Mouse (Mus musculus) stomach, embryonic 14.5 days (tissue): ENCODE data around the gene Hoxb4. TPM values are rescaled to one million over a fixed set of nuclear protein-coding genes. Genes with fewer than 3 reads are reported as not detected.

Experiments used
- ATAC-seq: fragments of 200-750 bp; cut with Nextera tagmentation; 2 replicates; pipeline ENCODE4 v1.8.0; 2017; ENCODE audit warnings: low read depth, moderate TSS enrichment; ENCODE audit not compliant: insufficient number of reproducible peaks, insufficient read depth, low FRiP score
- H3K27ac ChIP-seq: fragments of 300-500 bp; sonication (generic); 2 replicates; pipeline ENCODE4 v1.5.1; 2014; ENCODE audit warnings: mild to moderate bottlenecking, low read length, moderate library complexity, mixed read lengths
- H3K27me3 ChIP-seq: fragments of 300-500 bp; sonication (generic); 2 replicates; pipeline ENCODE4 v1.6.1; 2014; ENCODE audit warnings: low read length, control low read depth, mixed read lengths; ENCODE audit not compliant: control insufficient read depth, insufficient read depth
- H3K36me3 ChIP-seq: fragments of 300-500 bp; sonication (generic); 2 replicates; pipeline ENCODE4 v1.6.1; 2014; ENCODE audit warnings: mild to moderate bottlenecking, control low read depth, low read length, moderate library complexity, mixed read lengths; ENCODE audit not compliant: control insufficient read depth, insufficient read depth
- H3K4me1 ChIP-seq: fragments of 300-500 bp; sonication (generic); 2 replicates; pipeline ENCODE4 v1.6.1; 2014; ENCODE audit warnings: low read length, control low read depth, mixed read lengths; ENCODE audit not compliant: control insufficient read depth, insufficient read depth
- H3K4me2 ChIP-seq: fragments of 300-500 bp; sonication (generic); replicated peaks from 2 replicates; pipeline ENCODE4 v1.6.1; 2014; ENCODE audit warnings: low read depth, low read length, control low read depth
- H3K4me3 ChIP-seq: fragments of 300-500 bp; sonication (generic); 2 replicates; pipeline ENCODE4 v1.5.1; 2014; ENCODE audit warnings: low read depth, low read length, control low read depth
- H3K9ac ChIP-seq: fragments of 300-500 bp; sonication (generic); replicated peaks from 2 replicates; pipeline ENCODE4 v1.6.1; 2014; ENCODE audit warnings: low read depth, mild to moderate bottlenecking, control low read depth, low read length, moderate library complexity, mixed read lengths
- H3K9me3 ChIP-seq: fragments of 300-500 bp; sonication (generic); 2 replicates; pipeline ENCODE4 v1.6.1; 2016; ENCODE audit warnings: low read depth, low read length, control low read depth; ENCODE audit not compliant: control insufficient read depth
- WGBS: fragments of 180-500 bp; shearing (Covaris S2); extraction: QIAGEN DNeasy Blood & Tissue Kit; methylation state at CpG from one replicate; pipeline ENCODE4 v1.1.7; 2014; 5-methylcytosine and 5-hydroxymethylcytosine counted together
- microRNA counts: library from miRNA; unstranded; fragments of <30 nt; microRNA quantifications from one replicate; lab custom pipeline; 2016
- microRNA-seq: library from miRNA; unstranded; fragments of <30 nt; microRNA quantifications from one replicate; pipeline ENCODE4, GENCODE M21; 2016
- polyA plus RNA-seq: library from polyadenylated mRNA; unstranded; fragments of >200 nt; fragmentation: Nextera tagmentation; extraction: Ambion mirVana; gene quantifications from 2 replicates; pipeline ENCODE4 v1.2.1, GENCODE M21; 2014

Hoxb4 gene
- polyA plus RNA-seq, 1 experiment from 2014 or later, result 3.7 TPM

DNA sequence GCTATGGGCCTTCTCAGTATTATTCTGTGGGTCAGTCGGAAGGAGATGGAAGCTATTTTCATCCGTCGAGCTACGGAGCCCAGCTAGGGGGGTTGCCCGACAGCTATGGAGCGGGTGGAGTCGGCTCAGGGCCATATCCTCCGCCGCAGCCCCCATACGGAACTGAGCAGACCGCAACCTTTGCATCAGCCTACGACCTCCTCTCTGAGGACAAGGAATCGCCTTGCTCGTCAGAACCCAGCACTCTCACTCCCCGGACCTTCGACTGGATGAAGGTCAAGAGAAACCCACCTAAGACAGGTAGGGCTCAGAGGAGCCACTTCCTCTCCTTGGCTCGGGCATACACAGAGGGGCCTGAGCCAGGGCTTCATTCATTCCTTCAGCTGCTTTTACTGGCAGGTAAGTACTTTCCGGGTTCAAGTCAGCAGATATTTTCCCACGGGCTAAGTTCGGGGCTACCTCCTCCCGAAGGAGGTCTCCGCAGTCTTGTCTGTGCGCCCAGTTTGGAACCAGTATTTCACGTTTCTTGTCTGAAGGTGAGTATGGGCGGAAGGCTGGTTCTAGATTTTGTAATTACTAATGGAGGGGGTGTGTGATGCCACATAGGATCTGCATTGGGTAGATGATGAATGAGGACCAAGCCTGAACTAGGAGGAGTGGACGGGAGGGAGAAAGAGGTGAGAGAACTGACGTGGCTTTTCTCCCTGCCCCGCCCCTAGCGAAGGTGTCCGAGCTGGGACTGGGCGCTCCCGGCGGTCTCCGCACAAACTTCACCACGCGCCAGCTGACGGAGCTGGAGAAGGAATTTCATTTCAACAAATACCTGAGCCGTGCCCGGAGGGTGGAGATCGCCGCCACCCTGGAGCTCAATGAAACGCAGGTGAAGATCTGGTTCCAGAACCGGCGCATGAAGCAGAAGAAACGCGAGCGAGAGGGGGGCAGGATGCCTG lies 48.3 kb downstream of the Hoxb4 start:
- H3K4me2 ChIP-seq, result peak overlapping the region; percentile 36
- no peak overlapping the region for H3K27ac ChIP-seq
- H3K36me3 ChIP-seq, result no peaks in the 10 kb centered on the region
- no peaks in the 10 kb centered on the region for H3K9me3 ChIP-seq
- peak; percentile 33; the same call in 1 of the 2 replicates for ATAC-seq
- H3K4me3 ChIP-seq, result peak overlapping the region; percentile 12; the same call in 1 of the 2 replicates
- 7% methylated on average over 47 of the region's 47 CpGs for WGBS
- H3K9ac ChIP-seq, result no peak overlapping the region
- no peaks in the 10 kb centered on the region for H3K27me3 ChIP-seq
- H3K4me1 ChIP-seq, result peaks cover 14% of the 10 kb centered on the region; the same call in 1 of the 2 replicates

DNA sequence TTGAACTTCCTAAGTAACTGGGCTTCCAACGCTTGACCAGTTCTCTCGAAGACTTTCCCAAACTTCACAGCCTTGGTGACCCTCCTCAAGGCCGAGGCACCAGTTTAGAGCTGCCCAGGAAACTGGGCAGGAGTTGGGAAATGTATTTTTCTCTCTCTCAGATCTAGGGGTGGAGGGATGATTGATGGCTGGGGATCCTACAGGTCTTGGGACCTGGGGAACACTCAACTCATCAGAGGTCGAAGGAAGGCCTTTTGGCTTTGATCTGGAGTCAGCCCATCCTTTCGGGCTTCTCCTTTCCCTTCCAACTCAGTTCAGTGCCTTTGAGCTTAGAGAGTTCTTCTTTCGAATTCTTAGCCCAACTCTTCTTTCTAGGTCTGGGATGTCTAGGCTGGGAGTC lies 49.1 kb downstream of the Hoxb4 start:
- peak overlapping the region; percentile 36; the same call in 1 of the 2 replicates for H3K4me2 ChIP-seq
- ATAC-seq, result no peak

DNA sequence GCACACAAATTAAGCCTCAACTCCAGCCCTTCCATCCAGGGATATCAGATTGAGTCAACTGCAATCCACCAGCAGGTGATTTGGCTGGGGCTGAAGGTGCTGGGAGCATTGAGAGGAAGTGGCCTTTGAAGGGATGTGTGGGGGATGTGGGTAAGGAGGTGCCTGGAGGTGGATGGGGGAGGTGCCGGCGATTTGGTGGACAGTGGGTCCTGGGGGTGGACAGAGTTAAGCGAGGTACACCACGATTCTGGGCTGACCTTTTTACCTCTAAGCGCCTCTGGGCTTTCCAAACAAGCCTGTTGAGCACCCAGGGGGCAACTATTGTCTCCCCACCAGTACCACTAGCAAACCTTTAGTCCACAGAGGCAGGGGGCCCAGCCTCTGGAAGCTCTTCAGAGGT lies 50.6 kb downstream of the Hoxb4 start:
- Histone ChIP-seq H3K4me1 (peaks cover 19% of the 10 kb centered on the region; the same call in 1 of the 2 replicates), H3K9ac (no peak overlapping the region), H3K36me3 (no peaks in the 10 kb centered on the region), H3K4me3 (no peak overlapping the region), H3K27me3 (no peaks in the 10 kb centered on the region), H3K4me2 (no peak overlapping the region), H3K9me3 (no peaks in the 10 kb centered on the region), H3K27ac (no peak overlapping the region)
- ATAC-seq, result no peak
- WGBS, result 37% methylated on average over 5 of the region's 5 CpGs

More for the DNA sequence above, 49.1 kb downstream of the Hoxb4 start:
- Histone ChIP-seq H3K9ac (no peak overlapping the region), H3K9me3 (no peaks in the 10 kb centered on the region), H3K27me3 (no peaks in the 10 kb centered on the region), H3K36me3 (no peaks in the 10 kb centered on the region), H3K27ac (no peak overlapping the region), H3K4me1 (peaks cover 17% of the 10 kb centered on the region; the same call in 1 of the 2 replicates), H3K4me3 (0 out of 2 replicates have a peak overlapping the region, but pooled peaks have one; percentile 2)
- 48% methylated on average over 6 of the region's 6 CpGs for WGBS

DNA sequence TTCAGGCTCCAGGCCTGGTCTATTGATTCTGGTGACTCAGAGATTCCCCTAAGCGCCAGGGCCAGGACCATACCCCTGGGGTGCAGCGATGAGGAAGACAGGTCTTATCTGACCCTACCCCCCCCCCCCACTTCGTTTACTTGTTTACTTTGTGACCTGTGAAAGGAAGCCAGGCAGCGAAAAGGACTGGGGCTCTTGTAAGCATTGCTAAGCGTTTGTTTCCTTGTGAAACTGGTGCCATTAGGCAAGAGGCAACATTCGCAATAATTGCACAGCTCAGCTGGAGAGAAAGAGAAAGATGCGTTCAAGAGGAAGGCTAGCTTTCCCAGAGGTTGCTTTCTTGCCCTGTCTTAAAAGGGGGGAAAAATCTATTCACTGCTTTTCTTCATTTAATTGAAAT lies 51.1 kb downstream of the Hoxb4 start:
- Histone ChIP-seq H3K4me2 (no peak overlapping the region), H3K9ac (no peak overlapping the region), H3K27ac (no peak overlapping the region), H3K4me1 (peaks cover 18% of the 10 kb centered on the region; the same call in 1 of the 2 replicates), H3K27me3 (no peaks in the 10 kb centered on the region), H3K4me3 (no peak overlapping the region), H3K36me3 (no peaks in the 10 kb centered on the region), H3K9me3 (no peaks in the 10 kb centered on the region)
- no peak for ATAC-seq
- 63% methylated on average over 7 of the region's 7 CpGs for WGBS

MicroRNA genes within 50 kb of the gene (microRNA counts, 519-probe panel; counts per million panel counts)
- 4,556 counts per million, percentile 90 among the panel's probes with 10 or more counts for microRNA mmu-miR-10a (lab: Ali Mortazavi, UCI)

Small RNA genes lying within 50 kb of the gene (microRNA-seq; reads per million reads assigned to microRNA genes)
- gene Mir10a, result 57,892 reads per million, percentile 99 among the genes with 10 or more reads in this experiment

Other genes with a start within 250 kb of the Hoxb4 start
- gene Atp5g1, start 242.6 kb upstream of the Hoxb4 start, polyA plus RNA-seq, result 739 and 807 TPM in 2 replicates
- 0.15 TPM in 1 of 2 replicates, not detected in the other for gene Calcoco2, start 206.3 kb upstream of the Hoxb4 start, polyA plus RNA-seq
- gene Ttll6, start 184.5 kb upstream of the Hoxb4 start, polyA plus RNA-seq, result 0.12 TPM in 1 of 2 replicates, not detected in the other
- gene Hoxb13, start 124.0 kb upstream of the Hoxb4 start, polyA plus RNA-seq, result not detected in 2 replicates
- 0.25 TPM in 2 replicates for gene Hoxb9, start 46.8 kb upstream of the Hoxb4 start, polyA plus RNA-seq
- gene Hoxb8, start 36.4 kb upstream of the Hoxb4 start, polyA plus RNA-seq, result 2.3 and 2.7 TPM in 2 replicates
- 8.4 and 14.0 TPM in 2 replicates for gene Hoxb7, start 31.6 kb upstream of the Hoxb4 start, polyA plus RNA-seq
- gene Hoxb6, start 25.8 kb upstream of the Hoxb4 start, polyA plus RNA-seq, result 12.4 TPM in 2 replicates
- 21.2 and 23.3 TPM in 2 replicates for gene Hoxb5, start 14.9 kb upstream of the Hoxb4 start, polyA plus RNA-seq
- 3.6 and 4.7 TPM in 2 replicates for gene Hoxb3, start 5.1 kb downstream of the Hoxb4 start, polyA plus RNA-seq
- gene Hoxb2, start 32.3 kb downstream of the Hoxb4 start, polyA plus RNA-seq, result 23.1 and 25.9 TPM in 2 replicates
- gene Hoxb1, start 47.5 kb downstream of the Hoxb4 start, polyA plus RNA-seq, result 0.22 and 0.32 TPM in 2 replicates
- 0.45 and 0.82 TPM in 2 replicates for gene Skap1, start 146.3 kb downstream of the Hoxb4 start, polyA plus RNA-seq